Mouse (Mus musculus): ENCODE results near the gene Wnt5a. TPM values are rescaled to one million over a fixed set of nuclear protein-coding genes. Genes with fewer than 3 reads are reported as not detected.

Wnt5a gene
- polyA plus RNA-seq, 1 experiment from 2014 or later = 9.8 TPM

GRCm38 (mm10) chr14:28535814-28536213 lies 31.3 kb downstream of the Wnt5a start:
- H3K36me3 ChIP-seq (ENCODE audit: control insufficient read depth, insufficient read depth) = no peaks in the 10 kb centered on the region
- 52% methylated on average over 4 of the region's 4 CpGs for WGBS
- H3K4me2 ChIP-seq (ENCODE audit: low read depth, low read length) = no peak overlapping the region
- H3K4me1 ChIP-seq (ENCODE audit: control insufficient read depth, insufficient read depth, low read length) = peaks cover 8% of the 10 kb centered on the region
- H3K27ac ChIP-seq (ENCODE audit: low read length) = no peak overlapping the region
- no peak for ATAC-seq (replicated peaks; ENCODE audit: extremely low read depth, insufficient read depth, low FRiP score)
- no peaks in the 10 kb centered on the region for H3K9me3 ChIP-seq (replicated peaks; ENCODE audit: control insufficient read depth, low read length)
- H3K27me3 ChIP-seq (ENCODE audit: control insufficient read depth, insufficient read depth, low read length) = no peaks in the 10 kb centered on the region
- H3K4me3 ChIP-seq (ENCODE audit: low read length) = no peak overlapping the region
- H3K9ac ChIP-seq (ENCODE audit: low read length) = no peak overlapping the region

- H3K9ac ChIP-seq (ENCODE audit: low read length) = no peak overlapping the region
- no peak overlapping the region for H3K4me3 ChIP-seq (ENCODE audit: low read length)
- no peak overlapping the region for H3K4me2 ChIP-seq (ENCODE audit: low read depth, low read length)
- H3K36me3 ChIP-seq (ENCODE audit: control insufficient read depth, insufficient read depth) = no peaks in the 10 kb centered on the region
- H3K9me3 ChIP-seq (replicated peaks; ENCODE audit: control insufficient read depth, low read length) = no peaks in the 10 kb centered on the region
- H3K27ac ChIP-seq (ENCODE audit: low read length) = no peak overlapping the region
- WGBS = 83% methylated on average over 6 of the region's 6 CpGs
- ATAC-seq (replicated peaks; ENCODE audit: extremely low read depth, insufficient read depth, low FRiP score) = no peak
- no peaks in the 10 kb centered on the region for H3K27me3 ChIP-seq (ENCODE audit: control insufficient read depth, insufficient read depth, low read length)
- H3K4me1 ChIP-seq (ENCODE audit: control insufficient read depth, insufficient read depth, low read length) = 0 out of 2 replicates have a peak, but pooled peaks cover 2% of the 10 kb centered on the region
Observed at GRCm38 (mm10) chr14:28539577-28539976, 35.0 kb downstream of the Wnt5a start.

DNA sequence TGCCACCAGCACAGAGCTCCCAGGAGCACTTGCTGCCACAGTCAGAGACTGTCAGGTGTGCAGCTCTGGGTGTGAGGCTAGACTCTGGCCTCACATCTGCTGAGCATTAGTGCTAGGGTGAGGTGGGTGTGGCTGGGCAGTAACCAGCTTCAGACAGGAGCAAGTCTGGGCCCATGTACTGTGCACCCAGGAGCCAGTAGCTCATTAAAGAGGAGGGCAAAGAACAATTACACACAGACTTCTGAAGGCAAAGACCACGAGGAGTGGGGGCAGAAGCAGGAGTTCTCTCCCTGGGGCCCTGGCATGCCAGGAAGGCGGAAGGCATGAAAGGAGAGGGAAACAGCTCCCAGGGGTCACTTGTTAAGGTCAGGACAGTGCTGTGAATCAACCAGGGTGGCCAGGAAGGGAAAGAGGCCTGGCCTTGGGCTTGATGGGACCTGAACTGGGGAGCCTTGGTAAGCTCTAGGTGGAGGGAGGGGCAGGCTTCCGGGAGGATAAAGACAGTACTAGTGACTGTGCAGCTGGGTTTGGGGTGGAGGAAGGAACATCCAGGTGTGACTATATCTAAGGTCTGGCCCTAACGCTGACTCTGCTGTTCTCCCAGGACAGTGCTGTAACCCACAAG lies 37.7 kb downstream of the Wnt5a start:
- H3K36me3 ChIP-seq (ENCODE audit: control insufficient read depth, insufficient read depth) = no peaks in the 10 kb centered on the region
- H3K4me3 ChIP-seq (ENCODE audit: low read length) = no peak overlapping the region
- no peak overlapping the region for H3K9ac ChIP-seq (ENCODE audit: low read length)
- no peaks in the 10 kb centered on the region for H3K27me3 ChIP-seq (ENCODE audit: control insufficient read depth, insufficient read depth, low read length)
- no peak for ATAC-seq (replicated peaks; ENCODE audit: extremely low read depth, insufficient read depth, low FRiP score)
- 61% methylated on average over 4 of the region's 4 CpGs for WGBS
- H3K4me1 ChIP-seq (ENCODE audit: control insufficient read depth, insufficient read depth, low read length) = no peaks in the 10 kb centered on the region
- no peaks in the 10 kb centered on the region for H3K9me3 ChIP-seq (replicated peaks; ENCODE audit: control insufficient read depth, low read length)
- H3K27ac ChIP-seq (ENCODE audit: low read length) = no peak overlapping the region
- no peak overlapping the region for H3K4me2 ChIP-seq (ENCODE audit: low read depth, low read length)

DNA sequence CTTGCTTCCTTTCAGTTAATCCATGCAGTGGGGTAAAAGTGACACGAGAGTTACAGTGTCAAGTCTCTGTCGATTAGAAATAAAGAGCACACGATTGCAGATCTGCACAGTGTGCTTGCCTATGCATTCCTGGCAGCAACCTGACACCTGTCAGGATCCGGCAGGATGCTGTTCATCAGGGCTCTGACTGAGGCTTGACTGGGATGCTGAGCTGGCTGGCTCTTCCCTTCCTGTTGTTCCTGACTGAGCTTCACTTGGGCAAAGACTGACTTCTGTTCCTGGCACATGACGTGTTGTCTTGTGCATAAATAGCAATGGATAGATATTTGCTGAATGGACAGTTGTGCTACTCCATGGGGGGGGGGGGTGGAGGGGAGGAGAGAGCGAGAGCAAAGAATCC lies 57.3 kb downstream of the Wnt5a start:
- no peaks in the 10 kb centered on the region for H3K27me3 ChIP-seq (ENCODE audit: control insufficient read depth, insufficient read depth, low read length)
- no peak overlapping the region for H3K4me3 ChIP-seq (ENCODE audit: low read length)
- H3K36me3 ChIP-seq (ENCODE audit: control insufficient read depth, insufficient read depth) = no peaks in the 10 kb centered on the region
- H3K9ac ChIP-seq (ENCODE audit: low read length) = no peak overlapping the region
- no peaks in the 10 kb centered on the region for H3K4me1 ChIP-seq (ENCODE audit: control insufficient read depth, insufficient read depth, low read length)
- no peak overlapping the region for H3K27ac ChIP-seq (ENCODE audit: low read length)
- ATAC-seq (replicated peaks; ENCODE audit: extremely low read depth, insufficient read depth, low FRiP score) = no peak
- 59% methylated on average over 6 of the region's 6 CpGs for WGBS
- H3K4me2 ChIP-seq (ENCODE audit: low read depth, low read length) = no peak overlapping the region
- no peaks in the 10 kb centered on the region for H3K9me3 ChIP-seq (replicated peaks; ENCODE audit: control insufficient read depth, low read length)
